Mouse (Mus musculus) C2C12 (cell line): ENCODE data around the gene Gm3233. TPM values are rescaled to one million over a fixed set of nuclear protein-coding genes. Genes with fewer than 3 reads are reported as not detected.
"Not testable (repeated sequence)": the region's sequence is repeated elsewhere in the genome, so short reads cannot be mapped to it uniquely, and the experiment has no call there.

Experiments
- H3K27me3 ChIP-seq: one replicate; pipeline ENCODE4 v1.6.1; 2011; ENCODE audit not compliant: control insufficient read depth, insufficient read depth, insufficient read length
- H3K36me3 ChIP-seq: one replicate; pipeline ENCODE4 v1.6.1; 2011; ENCODE audit not compliant: control insufficient read depth, insufficient read depth
- H3K4me3 ChIP-seq: one replicate; pipeline ENCODE4 v1.5.1; 2011; ENCODE audit warnings: mild to moderate bottlenecking, control low read depth; ENCODE audit not compliant: poor library complexity, insufficient read depth, severe bottlenecking
- H3K79me2 ChIP-seq: one replicate; pipeline ENCODE4 v1.6.1; 2011; ENCODE audit not compliant: control insufficient read depth, insufficient read depth
- H3K79me3 ChIP-seq: one replicate; pipeline ENCODE4 v1.6.1; 2011; ENCODE audit warnings: low read depth, control low read depth
- H3ac ChIP-seq: one replicate; pipeline ENCODE3; 2011; ENCODE audit warnings: low read depth; ENCODE audit not compliant: control insufficient read depth, insufficient read length
- CEBPB ChIP-seq: IDR thresholded peaks from one replicate; pipeline ENCODE4 v1.6.1; 2011; ENCODE audit warnings: low read depth, mild to moderate bottlenecking, control low read depth, moderate library complexity
- CTCF ChIP-seq: IDR thresholded peaks from one replicate; pipeline ENCODE4 v1.5.1; 2011; ENCODE audit not compliant: control insufficient read depth, insufficient read depth, insufficient read length
- FOSL1 ChIP-seq: IDR thresholded peaks from one replicate; pipeline ENCODE4 v1.8.0; 2011; ENCODE audit warnings: mild to moderate bottlenecking, low read length; ENCODE audit not compliant: poor library complexity, insufficient read depth, severe bottlenecking
- MAX ChIP-seq: IDR thresholded peaks from one replicate; pipeline ENCODE4 v1.6.1; 2011; ENCODE audit warnings: mild to moderate bottlenecking, control low read depth
- MYOD1 ChIP-seq: IDR thresholded peaks from one replicate; pipeline ENCODE4 v1.6.1; 2011; ENCODE audit warnings: low read depth; ENCODE audit not compliant: control insufficient read depth, insufficient read length
- MYOG ChIP-seq: IDR thresholded peaks from one replicate; pipeline ENCODE4 v1.6.1; 2011; ENCODE audit not compliant: control insufficient read depth, insufficient read length; ENCODE audit errors: extremely low read depth
- USF1 ChIP-seq: IDR thresholded peaks from one replicate; pipeline ENCODE4 v1.6.1; 2011; ENCODE audit warnings: low read depth, mild to moderate bottlenecking, control low read depth, moderate library complexity
- long read RNA-seq, 2 experiments: library from polyadenylated mRNA; unstranded; transcript quantifications; one replicate each; pipeline ENCODE4 v2.0.0; 2019 to 2020
- polyA plus RNA-seq: library from polyadenylated mRNA; unstranded; fragments of >200 nt; fragmentation: generic; extraction: Trizol; gene quantifications from one replicate; pipeline ENCODE4 v1.2.1, GENCODE M21; 2012; ENCODE audit warnings: missing spikeins

Gene Gm3233
- not detected for polyA plus RNA-seq
- long read RNA-seq, experiment 1 = 0 reads
- long read RNA-seq, experiment 2 = 0 reads

GRCm38 (mm10) chr10:77759582-77759981 is at the start of gene Gm3233:
Gene Gm3233, minus strand, starts transcription at chr10:77759682.
- H3K79me3 ChIP-seq, H3K36me3 ChIP-seq, H3K4me3 ChIP-seq: not testable (repeated sequence)

DNA sequence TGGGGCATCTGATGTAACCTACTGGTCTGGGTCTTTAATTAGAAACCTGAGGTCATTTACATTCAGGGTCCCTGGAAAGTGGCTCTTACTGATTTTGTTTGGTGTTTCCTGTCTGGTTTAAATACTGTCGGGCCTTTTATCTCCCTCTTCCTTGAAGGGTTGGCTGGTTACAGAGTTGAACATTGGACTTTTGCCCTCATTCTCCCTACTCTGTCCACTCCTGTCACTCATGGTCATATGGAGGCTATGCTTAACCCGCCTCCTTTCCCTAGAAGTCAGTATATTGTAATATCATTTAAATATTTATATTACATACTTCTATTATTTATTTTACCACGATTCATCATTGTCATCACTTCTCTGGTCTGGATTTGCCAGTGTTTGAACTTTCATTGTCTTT is 44.6 kb upstream of the Gm3233 start:
- Histone ChIP-seq H3K36me3 (no peaks in the 10 kb centered on the region), H3K79me2 (no peaks in the 10 kb centered on the region), H3K4me3 (no peak overlapping the region), H3ac (no peak overlapping the region), H3K79me3 (no peaks in the 10 kb centered on the region), H3K27me3 (no peaks in the 10 kb centered on the region)
- TF ChIP-seq CEBPB = no peak
- no peak for TF ChIP-seq MYOD1
- no peak for TF ChIP-seq MAX
- no peak for TF ChIP-seq FOSL1
- no peak for TF ChIP-seq MYOG
- no peak for TF ChIP-seq USF1
- no peak for TF ChIP-seq CTCF

More at GRCm38 (mm10) chr10:77759582-77759981, at the start of gene Gm3233:
- not testable (repeated sequence) for H3K27me3 ChIP-seq, H3K79me2 ChIP-seq, H3ac ChIP-seq

DNA sequence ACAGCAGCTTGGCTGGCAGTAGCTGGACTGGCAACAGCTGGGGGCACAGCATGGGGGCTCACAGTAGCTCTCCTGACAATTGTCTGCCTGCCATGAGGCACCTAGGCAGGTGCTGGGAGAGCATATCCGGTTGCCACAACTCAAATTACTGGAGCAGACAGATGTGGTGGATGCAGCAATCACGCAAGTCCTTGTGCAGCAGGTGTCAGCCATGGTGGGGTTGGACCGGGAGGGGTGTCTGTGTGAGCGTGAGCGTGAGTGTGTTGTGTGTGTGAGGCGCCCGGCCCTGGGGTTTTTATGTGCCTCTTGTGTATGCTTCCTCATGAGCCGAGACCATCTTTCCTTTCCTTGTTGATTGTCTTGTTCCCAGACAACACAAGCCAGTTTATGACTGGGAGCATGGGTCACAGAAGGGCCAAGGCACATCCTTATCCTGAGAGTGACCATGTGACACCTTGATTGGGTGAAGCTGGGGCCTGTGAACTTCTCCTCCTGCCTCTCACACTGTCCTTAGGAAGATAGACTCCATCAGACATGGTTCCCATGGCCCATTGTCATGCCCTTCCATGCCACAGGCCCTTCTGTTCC is 39.5 kb upstream of the Gm3233 start, which contains the start of gene Gm19668:
Gene Gm19668, minus strand, starts transcription at position 213 of the 588 bp plus-strand sequence.
- H3K4me3 ChIP-seq = no peak within 1 kb of the TSS
- TF ChIP-seq MYOD1 = peak; percentile 19
- no peak for TF ChIP-seq MAX

DNA sequence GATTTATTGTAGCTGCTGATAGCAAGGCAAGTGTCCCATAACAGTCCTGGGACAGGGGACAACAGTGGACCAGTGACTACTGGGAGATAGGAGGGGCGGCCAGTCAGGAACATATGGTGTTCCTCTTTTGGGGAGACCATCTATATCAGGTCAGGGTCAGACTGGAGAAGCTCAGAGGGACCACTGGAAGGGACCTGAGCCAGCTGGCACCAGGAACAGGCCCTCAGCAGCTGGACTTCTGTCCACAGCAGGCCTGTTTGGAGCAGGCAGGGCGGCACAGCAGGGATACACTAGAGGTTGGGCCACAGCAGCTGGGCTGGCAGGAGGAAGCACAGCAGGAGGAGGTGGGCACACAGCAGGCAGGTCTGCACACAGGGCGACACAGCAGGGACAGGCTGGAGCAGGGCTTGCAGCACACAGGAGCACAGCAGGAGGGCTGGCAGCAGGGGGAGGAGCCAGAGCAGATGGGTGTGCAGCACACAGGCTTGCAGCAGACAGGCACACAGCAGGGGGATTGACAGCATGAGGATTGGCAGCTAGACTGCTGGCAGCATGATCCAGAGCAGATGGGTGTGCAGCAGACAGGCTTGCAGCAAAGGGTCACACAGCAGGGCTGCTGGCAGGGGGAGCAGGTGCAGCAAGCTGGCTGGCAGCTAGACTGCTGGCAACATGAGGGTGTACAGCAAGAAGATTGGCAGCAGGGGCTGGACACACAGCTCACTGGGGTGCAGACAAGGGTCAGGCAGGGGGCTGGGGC is 38.9 kb upstream of the Gm3233 start:
- H3ac ChIP-seq, H3K36me3 ChIP-seq, H3K27me3 ChIP-seq, H3K79me3 ChIP-seq, H3K79me2 ChIP-seq, H3K4me3 ChIP-seq: not testable (repeated sequence)

More for the DNA sequence above, 39.5 kb upstream of the Gm3233 start, which contains the start of gene Gm19668:
- no peaks in the 10 kb centered on the region for H3K36me3 ChIP-seq
- H3K27me3 ChIP-seq = peaks cover 7% of the 10 kb centered on the region
- H3K79me2 ChIP-seq = no peaks in the 10 kb centered on the region
- H3ac ChIP-seq = no peak within 1 kb of the TSS
- H3K79me3 ChIP-seq = no peaks in the 10 kb centered on the region

DNA sequence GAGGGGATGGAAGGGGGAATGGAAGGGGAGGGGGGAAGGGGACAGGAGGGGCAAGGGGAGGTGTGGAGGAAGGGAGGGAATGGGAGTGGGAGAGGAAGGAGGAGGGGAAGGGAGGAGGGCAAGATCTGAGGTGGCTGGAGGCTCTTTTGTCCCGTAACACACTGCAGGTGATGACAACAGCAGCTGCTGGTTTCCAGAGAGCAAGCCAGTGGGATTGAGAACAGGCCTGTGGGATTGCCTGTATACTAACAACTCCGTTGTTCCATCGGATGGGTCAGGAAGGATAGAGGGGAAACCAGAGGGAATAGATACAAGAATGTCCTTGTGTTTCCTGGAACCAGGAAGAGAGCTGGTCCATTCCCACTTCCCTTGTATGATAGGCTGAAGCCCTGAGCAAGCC is 38.2 kb upstream of the Gm3233 start:
- TF ChIP-seq FOSL1 (no peak), CTCF (no peak), MYOD1 (no peak), USF1 (no peak), MYOG (no peak), CEBPB (no peak)
- H3K36me3 ChIP-seq = no peaks in the 10 kb centered on the region
- H3K79me3 ChIP-seq = no peaks in the 10 kb centered on the region

GRCm38 (mm10) chr10:77794976-77795375 is 35.5 kb upstream of the Gm3233 start, which contains the start of gene Gm9639:
Gene Gm9639, minus strand, starts transcription at chr10:77795076.
- Histone ChIP-seq H3ac (no peak within 1 kb of the TSS), H3K27me3 (peaks cover 7% of the 10 kb centered on the region), H3K4me3 (no peak within 1 kb of the TSS), H3K36me3 (no peaks in the 10 kb centered on the region), H3K79me3 (no peaks in the 10 kb centered on the region), H3K79me2 (no peaks in the 10 kb centered on the region)
- TF ChIP-seq MYOG (no peak), USF1 (no peak), FOSL1 (no peak), CEBPB (no peak), CTCF (no peak), MAX (no peak), MYOD1 (no peak)

More for the DNA sequence above, 38.2 kb upstream of the Gm3233 start:
- no peaks in the 10 kb centered on the region for H3K79me2 ChIP-seq
- peaks cover 7% of the 10 kb centered on the region for H3K27me3 ChIP-seq
- H3ac ChIP-seq = no peak overlapping the region
- no peak overlapping the region for H3K4me3 ChIP-seq
